Mouse (Mus musculus) liver, embryonic 14.5 days (tissue): ENCODE results near the gene Mpv17l2.

Experiments
- CTCF ChIP-seq: IDR thresholded peaks from 2 replicates; pipeline ENCODE4 v1.5.1; 2016; ENCODE audit warnings: antibody characterized with exemption, low read depth, control low read depth
- EP300 ChIP-seq: IDR thresholded peaks from 2 replicates; pipeline ENCODE4 v1.6.1; 2016; ENCODE audit warnings: antibody characterized with exemption, low read depth

DNA sequence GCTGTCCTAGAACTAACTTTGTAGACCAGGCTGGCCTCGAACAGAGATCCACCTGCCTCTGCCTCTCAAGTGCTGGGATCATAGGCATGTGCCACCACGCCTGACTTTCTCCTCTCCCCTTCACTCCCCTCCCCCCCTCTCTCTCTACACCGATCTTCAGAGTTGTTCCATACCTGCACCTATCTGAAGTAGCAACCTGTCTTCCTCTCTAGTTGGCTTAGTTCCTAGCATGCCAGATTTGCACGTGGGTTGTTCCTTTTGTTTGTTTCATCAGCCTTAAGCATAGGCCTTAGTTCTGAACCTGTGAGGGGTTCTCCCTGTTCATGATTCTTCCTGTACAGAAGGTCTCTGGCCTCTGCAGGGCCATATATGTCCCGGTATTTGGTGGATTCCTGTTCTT lies 23.0 kb downstream of the Mpv17l2 start:
- TF ChIP-seq CTCF, result no peak
- no peak for TF ChIP-seq EP300
